Comparison of ENCODE assay signal across 22 mouse cellular contexts in genomic region chrY:90731593-90731955, GRCm38 (mm10). TPM values are rescaled to one million over a fixed set of nuclear protein-coding genes. Genes with fewer than 3 reads are reported as not detected.
"Had no signal": no experiment of that assay in that cellular context is flagged by ENCODE, and none has a peak within 500 bp of the region (broad histone marks: within the 10 kb centered on the region; RNA-seq: fewer than 3 reads in every experiment).

No protein-coding gene starts in this region.

RNA-seq across cellular contexts. Expression of gene Gm21860, which starts 23.0 kb away (rescaled TPM):
- total RNA-seq: layer of hippocampus, adult 18-20 months; layer of hippocampus, postnatal 14 days; left cerebral cortex, adult 8-10 months; left cerebral cortex, postnatal 14 days; left cerebral cortex, postnatal 4 days; monocyte, adult 5-6 weeks had no signal
- polyA plus RNA-seq: kidney, embryonic 16.5 days; limb, embryonic 12.5 days; limb, embryonic 15.5 days; liver, embryonic 11.5 days; liver, embryonic 14.5 days; liver, postnatal 0 days; lung, embryonic 14.5 days; midbrain, embryonic 10.5 days; midbrain, embryonic 13.5 days; midbrain, embryonic 16.5 days; myocyte; neural tube, embryonic 11.5 days; neural tube, embryonic 14.5 days; stomach, embryonic 16.5 days; testis, adult 2 months; urinary bladder, adult 2 months had no signal

RNA-seq across cellular contexts. Expression of gene Gm47283, which starts 53.0 kb away (rescaled TPM):
- total RNA-seq: layer of hippocampus, adult 18-20 months; layer of hippocampus, postnatal 14 days; left cerebral cortex, adult 8-10 months; left cerebral cortex, postnatal 14 days; left cerebral cortex, postnatal 4 days; monocyte, adult 5-6 weeks had no signal
- polyA plus RNA-seq: kidney, embryonic 16.5 days; limb, embryonic 12.5 days; limb, embryonic 15.5 days; liver, embryonic 11.5 days; liver, embryonic 14.5 days; liver, postnatal 0 days; lung, embryonic 14.5 days; midbrain, embryonic 10.5 days; midbrain, embryonic 13.5 days; midbrain, embryonic 16.5 days; myocyte; neural tube, embryonic 11.5 days; neural tube, embryonic 14.5 days; stomach, embryonic 16.5 days; testis, adult 2 months; urinary bladder, adult 2 months had no signal
